Mouse (Mus musculus) limb, embryonic 15.5 days (tissue): ENCODE results near the gene Gm21294. TPM values are rescaled to one million over a fixed set of nuclear protein-coding genes. Genes with fewer than 3 reads are reported as not detected.
"Not testable (repeated sequence)": the region's sequence is repeated elsewhere in the genome, so short reads cannot be mapped to it uniquely, and the experiment has no call there.

Experiments used
- ATAC-seq: fragments of 200-750 bp; cut with Nextera tagmentation; 2 replicates; pipeline ENCODE4 v1.8.0; 2017; ENCODE audit warnings: low read depth, moderate TSS enrichment; ENCODE audit not compliant: insufficient number of reproducible peaks, low FRiP score, low TSS enrichment
- H3K27ac ChIP-seq: fragments of 300-500 bp; sonication (generic); 2 replicates; pipeline ENCODE4 v1.5.1; 2015; ENCODE audit warnings: moderate library complexity, mild to moderate bottlenecking, inconsistent platforms
- H3K27me3 ChIP-seq: fragments of 300-500 bp; sonication (generic); 2 replicates; pipeline ENCODE4 v1.6.1; 2015; ENCODE audit warnings: inconsistent platforms
- H3K36me3 ChIP-seq: fragments of 300-500 bp; sonication (generic); 2 replicates; pipeline ENCODE4 v1.6.1; 2015; ENCODE audit warnings: inconsistent platforms
- H3K4me1 ChIP-seq: fragments of 300-500 bp; sonication (generic); 2 replicates; pipeline ENCODE4 v1.6.1; 2015; ENCODE audit warnings: inconsistent platforms
- H3K4me2 ChIP-seq: fragments of 300-500 bp; sonication (generic); 2 replicates; pipeline ENCODE4 v1.6.1; 2015; ENCODE audit warnings: mild to moderate bottlenecking, inconsistent platforms
- H3K4me3 ChIP-seq: fragments of 300-500 bp; sonication (generic); 2 replicates; pipeline ENCODE4 v1.5.1; 2015; ENCODE audit warnings: mild to moderate bottlenecking, inconsistent platforms
- H3K9ac ChIP-seq: fragments of 300-500 bp; sonication (generic); 2 replicates; pipeline ENCODE4 v1.6.1; 2015; ENCODE audit warnings: inconsistent platforms
- H3K9me3 ChIP-seq: fragments of 300-500 bp; sonication (generic); 2 replicates; pipeline ENCODE4 v1.6.1; 2016; ENCODE audit warnings: inconsistent platforms
- WGBS: fragments of 180-500 bp; shearing (Covaris S2); methylation state at CpG from one replicate; pipeline ENCODE4 v1.1.7; 2015; 5-methylcytosine and 5-hydroxymethylcytosine counted together
- polyA plus RNA-seq: library from polyadenylated mRNA; unstranded; fragments of >200 nt; fragmentation: Nextera tagmentation; extraction: Ambion mirVana; gene quantifications from 2 replicates; pipeline ENCODE4 v1.2.1, GENCODE M21; 2015

Gm21294 gene
- not detected in 2 replicates for polyA plus RNA-seq

- not testable (repeated sequence) for H3K9ac ChIP-seq, H3K36me3 ChIP-seq, ATAC-seq, H3K4me2 ChIP-seq, H3K27ac ChIP-seq, H3K4me3 ChIP-seq, H3K4me1 ChIP-seq, H3K9me3 ChIP-seq, H3K27me3 ChIP-seq
- no CpG with 5 or more reads among the region's 5 CpGs for WGBS
Observed at GRCm38 (mm10) chrY:89052506-89052905, at the start of gene Gm21294. Gene Gm21294 (plus strand): TSS chrY:89052806.

DNA sequence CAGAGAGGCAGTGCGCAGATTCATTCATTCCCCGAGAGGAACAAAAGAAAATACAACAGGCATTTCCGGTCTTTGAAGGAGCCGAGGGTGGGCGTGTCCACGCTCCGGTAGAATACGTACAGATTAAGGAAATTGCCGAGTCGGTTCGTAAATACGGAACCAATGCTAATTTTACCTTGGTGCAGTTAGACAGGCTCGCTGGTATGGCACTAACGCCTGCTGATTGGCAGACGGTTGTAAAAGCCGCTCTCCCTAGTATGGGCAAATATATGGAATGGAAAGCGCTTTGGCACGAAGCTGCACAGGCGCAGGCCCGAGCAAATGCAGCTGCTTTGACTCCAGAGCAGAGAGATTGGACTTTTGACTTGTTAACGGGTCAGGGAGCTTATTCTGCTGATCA, 73.6 kb downstream of the Gm21294 start:
- not testable (repeated sequence) for H3K27me3 ChIP-seq, H3K9me3 ChIP-seq, ATAC-seq, H3K4me3 ChIP-seq, H3K36me3 ChIP-seq, H3K4me1 ChIP-seq, H3K4me2 ChIP-seq, H3K27ac ChIP-seq, H3K9ac ChIP-seq
- WGBS: 92% methylated on average over 8 of the region's 21 CpGs
